Mouse (Mus musculus): ENCODE results near the gene Ttll7. TPM values are rescaled to one million over a fixed set of nuclear protein-coding genes. Genes with fewer than 3 reads are reported as not detected.

Gene Ttll7
- total RNA-seq, 1 experiment from 2014 or later = 7.6 TPM

DNA sequence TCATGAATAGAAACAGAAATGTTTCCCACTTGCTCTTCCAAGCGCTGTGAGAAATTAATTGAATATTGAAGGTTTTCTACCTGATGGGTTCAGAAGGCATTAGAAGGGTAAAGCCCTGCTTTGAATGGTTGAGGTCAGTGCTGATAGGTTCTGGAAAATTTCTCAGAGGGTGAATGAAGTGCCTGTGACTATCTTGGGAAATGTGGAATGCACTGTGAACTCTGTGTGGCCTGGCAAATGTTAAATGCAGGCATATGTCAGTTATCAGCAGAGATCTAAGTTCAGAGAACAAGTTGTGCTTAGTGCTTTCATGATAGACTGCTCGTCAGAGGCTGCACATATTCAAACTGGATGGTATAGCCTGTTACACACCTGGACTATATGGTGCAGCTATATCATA lies 147.0 kb downstream of the Ttll7 start:
- DNase-seq = no peak

DNA sequence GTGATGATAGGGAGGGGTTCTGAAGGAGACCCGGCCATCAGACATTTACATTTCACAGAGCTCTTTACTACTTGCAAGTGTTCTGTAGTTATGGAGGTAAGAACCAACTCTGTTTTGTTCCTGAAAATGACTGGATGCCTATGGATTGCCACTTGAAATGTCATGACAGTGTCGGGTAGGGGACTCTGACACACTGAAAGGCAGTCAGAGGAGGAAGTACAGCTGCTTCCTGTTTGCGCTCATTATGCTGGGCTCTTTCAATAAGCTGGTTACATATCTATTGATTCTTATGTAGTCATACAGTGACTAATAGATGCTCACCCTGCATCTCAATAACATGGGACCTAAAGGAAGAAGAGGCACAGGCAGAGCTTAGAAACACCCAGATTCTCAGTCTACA lies 148.8 kb downstream of the Ttll7 start:
- DNase-seq = no peak

DNA sequence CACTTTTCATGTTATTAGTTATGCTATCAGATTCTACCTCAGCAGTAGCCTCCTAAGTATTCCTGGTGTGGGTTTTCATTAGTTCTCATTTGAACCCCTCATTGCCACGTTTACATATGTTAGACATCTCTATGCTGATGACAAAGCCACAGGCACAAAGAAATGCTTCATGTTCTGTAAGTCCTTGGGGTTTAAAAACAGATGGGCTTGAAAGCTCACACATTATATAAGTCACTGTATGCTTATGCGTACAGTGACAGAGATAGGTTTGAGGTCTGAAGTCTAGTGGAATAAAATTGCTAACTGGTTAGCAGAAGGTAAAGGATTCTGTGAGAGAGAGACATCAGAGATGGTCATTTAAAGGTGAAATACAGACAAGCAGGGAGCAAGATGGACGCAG lies 149.4 kb downstream of the Ttll7 start:
- no peak for DNase-seq

DNA sequence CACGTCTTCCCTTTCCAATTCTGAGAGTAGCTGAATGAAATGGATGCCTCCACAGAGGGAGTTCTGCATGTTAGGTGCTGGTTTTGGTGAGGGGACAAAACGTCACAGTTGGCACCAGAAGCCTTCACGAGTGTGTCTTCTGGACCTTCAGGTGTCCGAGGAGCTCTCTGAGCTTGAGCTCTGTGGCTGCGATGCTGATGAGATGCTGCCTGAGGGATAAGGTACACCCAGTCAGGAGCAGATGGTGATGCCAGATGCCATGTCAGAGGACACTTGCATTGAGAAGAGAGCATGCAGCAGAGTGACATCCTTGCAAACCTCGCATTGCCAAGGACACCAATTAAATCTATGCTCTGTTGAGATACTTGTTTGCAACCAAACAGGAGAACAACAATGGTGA lies 164.3 kb downstream of the Ttll7 start:
- DNase-seq = no peak

DNA sequence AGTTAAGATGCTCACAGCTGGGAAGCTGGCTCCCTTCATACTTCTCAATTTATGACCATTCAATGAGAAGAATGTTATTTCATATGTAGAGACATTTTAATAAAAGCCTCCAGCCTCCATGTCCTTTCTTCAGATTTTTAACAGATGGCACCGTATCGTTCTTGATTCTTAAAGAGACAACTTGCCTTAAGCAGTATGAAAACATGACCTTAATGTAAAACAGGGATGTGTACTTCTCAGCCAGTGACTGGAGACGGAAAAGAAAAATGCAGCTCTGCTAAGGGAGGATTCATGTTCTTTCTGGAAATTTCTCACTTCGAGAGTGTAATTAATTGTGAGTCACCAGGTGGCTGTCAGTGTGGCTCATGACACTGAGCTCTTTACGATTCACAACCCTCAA lies 167.3 kb downstream of the Ttll7 start:
- no peak for DNase-seq

DNA sequence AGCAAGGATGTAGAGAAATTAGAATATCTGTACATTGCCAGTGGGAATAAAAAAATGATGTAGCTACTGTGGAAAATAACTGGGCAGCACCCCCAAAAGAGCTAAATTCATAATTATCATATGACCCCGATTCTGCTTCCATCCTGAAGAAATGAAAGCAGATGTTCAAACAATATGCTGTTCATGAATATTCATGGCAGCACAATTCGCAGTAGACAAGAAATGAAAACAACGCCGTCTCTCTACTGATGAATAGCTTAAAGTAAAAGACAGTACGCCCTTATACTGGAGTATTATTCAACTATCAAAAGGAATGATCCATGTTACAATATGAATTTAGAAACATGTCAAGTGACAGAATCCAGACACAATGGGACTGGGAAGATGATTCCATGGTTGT lies 174.1 kb downstream of the Ttll7 start:
- DNase-seq = no peak

DNA sequence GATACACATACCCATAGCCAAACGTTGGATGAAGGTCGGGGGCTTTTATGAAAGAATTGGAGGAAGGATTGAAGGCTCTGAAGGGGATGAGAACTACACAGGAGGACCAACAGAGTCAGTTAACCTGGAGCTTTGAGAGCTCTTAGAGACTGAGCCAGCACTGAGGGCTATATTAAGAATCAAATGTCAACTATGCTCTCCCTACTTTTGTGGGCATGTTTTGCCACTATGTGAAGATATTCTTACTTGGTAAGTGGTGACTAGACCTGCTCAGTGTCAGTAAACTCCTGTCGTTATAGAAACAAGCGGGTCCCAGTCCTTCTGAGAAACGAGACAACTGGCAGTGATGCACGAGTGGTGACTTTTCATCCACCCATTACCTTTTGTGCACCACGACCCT lies 176.2 kb downstream of the Ttll7 start:
- DNase-seq = no peak

DNA sequence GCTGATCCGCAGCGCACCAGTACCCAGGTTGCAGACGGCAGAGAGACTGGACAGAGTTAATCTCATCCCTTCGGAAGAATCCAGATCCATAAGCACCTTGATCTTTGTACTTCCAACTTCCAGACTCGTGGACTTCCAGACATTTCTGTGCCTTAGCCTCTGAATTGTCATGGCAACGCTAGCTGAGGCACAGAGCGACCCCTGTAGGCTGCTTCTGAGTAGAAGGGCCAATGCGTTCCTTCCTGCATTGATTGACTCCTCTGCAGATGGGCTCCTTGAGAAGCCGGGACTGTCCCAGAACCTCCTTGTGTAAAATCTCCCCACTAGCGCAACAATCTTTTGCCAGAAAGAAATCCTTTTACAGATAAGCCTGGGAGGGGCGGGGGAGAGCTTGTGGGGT lies 177.6 kb downstream of the Ttll7 start:
- no peak for DNase-seq

DNA sequence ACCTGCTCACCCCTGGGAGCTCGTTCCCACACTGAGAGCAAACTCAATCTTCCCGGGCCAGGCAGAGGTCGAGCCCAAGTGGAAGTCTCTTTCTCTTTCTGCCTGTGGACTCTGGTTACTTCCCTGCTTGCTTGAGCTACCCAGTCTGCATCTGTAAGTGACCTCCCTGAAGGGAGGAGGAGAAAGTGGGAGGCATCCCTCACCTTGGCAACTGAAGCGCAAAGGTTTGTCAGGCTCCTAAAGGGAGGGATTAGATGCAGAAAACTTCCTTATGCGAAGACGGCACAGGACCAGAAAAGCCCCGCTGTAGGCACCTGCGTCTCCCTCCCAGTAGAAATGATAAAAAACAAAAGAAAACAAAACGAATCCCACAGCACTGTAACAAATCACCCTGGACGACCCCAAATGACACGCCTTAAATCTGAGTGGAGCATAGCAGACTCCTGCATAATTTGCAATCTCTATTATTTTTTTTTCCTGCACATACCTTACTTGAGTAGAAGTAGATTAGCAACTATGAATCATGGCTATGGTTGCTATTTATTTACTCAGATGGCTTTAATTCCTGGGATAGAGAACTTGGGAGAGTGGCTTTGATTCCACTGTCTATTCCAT lies 178.2 kb downstream of the Ttll7 start:
- DNase-seq = no peak

Other genes with a start within 250 kb of the Ttll7 start
- gene Dnase2b, start 236.8 kb upstream of the Ttll7 start, total RNA-seq (2021) = 0.33 TPM in 1 of 2 replicates, not detected in the other
- gene 4930503B20Rik, start 201.1 kb upstream of the Ttll7 start, total RNA-seq (2021) = 0.33 TPM in 1 of 2 replicates, not detected in the other
- 0.82 TPM in 1 of 2 replicates, not detected in the other for gene Samd13, start 166.8 kb upstream of the Ttll7 start, total RNA-seq (2021)
- gene Prkacb, start 39.4 kb upstream of the Ttll7 start, total RNA-seq (2021) = 78.9 and 124 TPM in 2 replicates